Mouse (Mus musculus): ENCODE measurements at regions not wholly inside any gene's neighbourhood (a gene's known extent, or its start where the extent isn't known, plus 50 kb on each side); places are given as distances from the start of the nearest gene placed in this dataset.

- no peaks in the 10 kb centered on the region for H3K36me3 ChIP-seq
- no peaks in the 10 kb centered on the region for H3K9me3 ChIP-seq (replicated peaks)
- H3K4me2 ChIP-seq: no peak overlapping the region
- no peak for ATAC-seq (ENCODE audit: low FRiP score)
- 46% methylated on average over 4 of the region's 4 CpGs for WGBS
- no peaks in the 10 kb centered on the region for H3K27me3 ChIP-seq (replicated peaks)
- H3K4me1 ChIP-seq: no peaks in the 10 kb centered on the region
- no peak overlapping the region for H3K27ac ChIP-seq (replicated peaks)
- H3K9ac ChIP-seq (replicated peaks): no peak overlapping the region
- H3K4me3 ChIP-seq (replicated peaks): no peak overlapping the region
Observed at GRCm38 (mm10) chr17:45966736-45967135, 65.4 kb downstream of the Vegfa start.

- Histone ChIP-seq H3K36me3 (no peaks in the 10 kb centered on the region), H3K27ac (replicated peaks) (no peak overlapping the region), H3K4me3 (replicated peaks) (no peak overlapping the region), H3K27me3 (replicated peaks) (no peaks in the 10 kb centered on the region), H3K4me2 (no peak overlapping the region), H3K9ac (replicated peaks) (no peak overlapping the region), H3K9me3 (replicated peaks) (no peaks in the 10 kb centered on the region), H3K4me1 (no peaks in the 10 kb centered on the region)
- no peak for ATAC-seq (ENCODE audit: low FRiP score)
Observed at GRCm38 (mm10) chr17:45964031-45964430, 68.1 kb downstream of the Vegfa start.

- Histone ChIP-seq H3K36me3 (no peaks in the 10 kb centered on the region), H3K27me3 (replicated peaks) (no peaks in the 10 kb centered on the region), H3K4me2 (no peak overlapping the region), H3K4me1 (no peaks in the 10 kb centered on the region), H3K27ac (replicated peaks) (no peak overlapping the region), H3K9ac (replicated peaks) (no peak overlapping the region), H3K4me3 (replicated peaks) (no peak overlapping the region), H3K9me3 (replicated peaks) (no peaks in the 10 kb centered on the region)
- ATAC-seq (ENCODE audit: low FRiP score): no peak
- 84% methylated on average over 3 of the region's 3 CpGs for WGBS
Observed at GRCm38 (mm10) chr17:45963332-45963731, 68.8 kb downstream of the Vegfa start.

GRCm38 (mm10) chr17:45961626-45962319 lies 70.4 kb downstream of the Vegfa start:
- no peak overlapping the region for H3K4me3 ChIP-seq (replicated peaks)
- no peak for ATAC-seq (ENCODE audit: low FRiP score)
- no peaks in the 10 kb centered on the region for H3K36me3 ChIP-seq
- no peaks in the 10 kb centered on the region for H3K9me3 ChIP-seq (replicated peaks)
- 87% methylated on average over 16 of the region's 16 CpGs for WGBS
- H3K27ac ChIP-seq (replicated peaks): no peak overlapping the region
- H3K9ac ChIP-seq (replicated peaks): no peak overlapping the region
- H3K4me2 ChIP-seq: no peak overlapping the region
- H3K27me3 ChIP-seq (replicated peaks): no peaks in the 10 kb centered on the region
- no peaks in the 10 kb centered on the region for H3K4me1 ChIP-seq

- Histone ChIP-seq H3K4me1 (no peaks in the 10 kb centered on the region), H3K27me3 (replicated peaks) (no peaks in the 10 kb centered on the region), H3K4me3 (replicated peaks) (no peak overlapping the region), H3K4me2 (no peak overlapping the region), H3K36me3 (no peaks in the 10 kb centered on the region), H3K27ac (replicated peaks) (no peak overlapping the region), H3K9me3 (replicated peaks) (no peaks in the 10 kb centered on the region), H3K9ac (replicated peaks) (no peak overlapping the region)
- WGBS: 84% methylated on average over 7 of the region's 7 CpGs
- ATAC-seq (ENCODE audit: low FRiP score): no peak
Observed at GRCm38 (mm10) chr17:45958094-45958881, 73.9 kb downstream of the Vegfa start.

GRCm38 (mm10) chr17:45955481-45955880 lies 76.7 kb downstream of the Vegfa start:
- Histone ChIP-seq H3K27me3 (replicated peaks) (no peaks in the 10 kb centered on the region), H3K36me3 (no peaks in the 10 kb centered on the region), H3K4me2 (no peak overlapping the region), H3K4me1 (no peaks in the 10 kb centered on the region), H3K9ac (replicated peaks) (no peak overlapping the region), H3K4me3 (replicated peaks) (no peak overlapping the region), H3K27ac (replicated peaks) (no peak overlapping the region), H3K9me3 (replicated peaks) (no peaks in the 10 kb centered on the region)
- ATAC-seq (ENCODE audit: low FRiP score): no peak
- 74% methylated on average over 10 of the region's 10 CpGs for whole genome bisulfite sequencing

- Histone ChIP-seq H3K27ac (replicated peaks) (no peak overlapping the region), H3K4me2 (no peak overlapping the region), H3K9ac (replicated peaks) (no peak overlapping the region), H3K9me3 (replicated peaks) (no peaks in the 10 kb centered on the region), H3K36me3 (no peaks in the 10 kb centered on the region), H3K4me1 (no peaks in the 10 kb centered on the region), H3K27me3 (replicated peaks) (no peaks in the 10 kb centered on the region), H3K4me3 (replicated peaks) (no peak overlapping the region)
- WGBS: 88% methylated on average over 7 of the region's 7 CpGs
- no peak for ATAC-seq (ENCODE audit: low FRiP score)
Observed at GRCm38 (mm10) chr17:45954824-45955223, 77.3 kb downstream of the Vegfa start.

- H3K4me3 ChIP-seq (replicated peaks): no peak overlapping the region
- no peak for ATAC-seq (ENCODE audit: low FRiP score)
- H3K27me3 ChIP-seq (replicated peaks): no peaks in the 10 kb centered on the region
- H3K9me3 ChIP-seq (replicated peaks): no peaks in the 10 kb centered on the region
- no peak overlapping the region for H3K27ac ChIP-seq (replicated peaks)
- no peak overlapping the region for H3K9ac ChIP-seq (replicated peaks)
- no peaks in the 10 kb centered on the region for H3K4me1 ChIP-seq
- 89% methylated on average over 8 of the region's 8 CpGs for WGBS
- no peaks in the 10 kb centered on the region for H3K36me3 ChIP-seq
- H3K4me2 ChIP-seq: no peak overlapping the region
Observed at GRCm38 (mm10) chr17:45953523-45953922, 78.6 kb downstream of the Vegfa start.

- Histone ChIP-seq H3K9ac (replicated peaks) (no peak overlapping the region), H3K9me3 (replicated peaks) (no peaks in the 10 kb centered on the region), H3K4me3 (replicated peaks) (no peak overlapping the region), H3K27me3 (replicated peaks) (no peaks in the 10 kb centered on the region), H3K27ac (replicated peaks) (no peak overlapping the region), H3K36me3 (no peaks in the 10 kb centered on the region), H3K4me1 (no peaks in the 10 kb centered on the region), H3K4me2 (no peak overlapping the region)
- 67% methylated on average over 9 of the region's 9 CpGs for WGBS
- no peak for ATAC-seq (ENCODE audit: low FRiP score)
Observed at GRCm38 (mm10) chr17:45950533-45951164, 81.5 kb downstream of the Vegfa start.

- Histone ChIP-seq H3K9ac (replicated peaks) (no peak overlapping the region), H3K9me3 (replicated peaks) (no peaks in the 10 kb centered on the region), H3K36me3 (no peaks in the 10 kb centered on the region), H3K4me2 (no peak overlapping the region), H3K4me3 (replicated peaks) (no peak overlapping the region), H3K27me3 (replicated peaks) (no peaks in the 10 kb centered on the region), H3K27ac (replicated peaks) (no peak overlapping the region), H3K4me1 (no peaks in the 10 kb centered on the region)
- WGBS: 82% methylated on average over 6 of the region's 6 CpGs
- ATAC-seq (ENCODE audit: low FRiP score): no peak
Observed at GRCm38 (mm10) chr17:45949141-45949540, 83.0 kb downstream of the Vegfa start.

GRCm38 (mm10) chr17:45948314-45948935 lies 83.7 kb downstream of the Vegfa start:
- H3K27ac ChIP-seq (replicated peaks): no peak overlapping the region
- no peaks in the 10 kb centered on the region for H3K4me1 ChIP-seq
- H3K4me3 ChIP-seq (replicated peaks): no peak overlapping the region
- no peaks in the 10 kb centered on the region for H3K27me3 ChIP-seq (replicated peaks)
- H3K36me3 ChIP-seq: no peaks in the 10 kb centered on the region
- ATAC-seq (ENCODE audit: low FRiP score): no peak
- 49% methylated on average over 5 of the region's 5 CpGs for WGBS
- H3K4me2 ChIP-seq: no peak overlapping the region
- no peak overlapping the region for H3K9ac ChIP-seq (replicated peaks)
- no peaks in the 10 kb centered on the region for H3K9me3 ChIP-seq (replicated peaks)

All from neural tube, embryonic 15.5 days (tissue).